Mouse (Mus musculus): ENCODE measurements around the gene Pelp1.
"Not testable (repeated sequence)": the region's sequence is repeated elsewhere in the genome, so short reads cannot be mapped to it uniquely, and the experiment has no call there.

Gene Pelp1

DNA sequence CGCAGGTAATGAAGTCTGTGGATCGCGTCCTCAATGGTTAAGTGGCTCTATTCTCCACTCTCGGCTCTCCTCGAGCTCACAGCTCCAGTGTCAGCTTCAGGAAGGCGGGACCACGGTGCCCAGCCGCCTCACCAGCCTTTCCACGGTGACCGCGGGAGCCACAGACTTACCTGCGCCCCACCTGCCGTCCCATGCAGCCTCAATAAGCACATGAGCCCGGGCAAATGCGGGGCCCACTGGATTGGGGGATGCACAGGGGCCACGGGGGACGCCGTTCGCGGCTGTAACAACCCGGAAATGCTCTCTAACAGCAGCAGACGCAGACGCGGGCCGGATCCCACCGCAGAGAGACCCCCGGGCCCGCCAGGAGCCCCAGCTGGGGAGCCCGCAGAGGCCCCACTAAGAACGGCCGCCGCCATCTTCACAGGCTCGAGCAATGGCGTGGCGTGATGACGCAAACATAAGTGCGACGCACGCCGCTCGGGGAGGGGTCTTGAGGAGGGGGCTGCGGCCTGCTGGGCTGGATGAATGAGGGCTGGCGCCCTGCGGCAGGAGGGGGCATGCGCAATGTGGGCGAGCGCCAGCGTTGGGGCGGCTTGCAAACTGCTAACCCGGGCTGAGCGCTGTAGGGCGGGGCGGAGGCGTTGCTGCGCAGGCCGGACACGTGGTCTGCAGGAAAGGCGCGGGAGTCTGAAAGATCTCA lies at the start of gene Pelp1:
Gene Pelp1, minus strand, starts transcription at position 438 of the 703 bp plus-strand sequence.
- DNase-seq = peak; percentile 80 to 85

- DNase-seq = no peak
These were observed 49.1 kb upstream of the Pelp1 start, which contains the start of gene Zmynd15 for GRCm38 (mm10) chr11:70458688-70459600. Gene Zmynd15 (plus strand): TSS chr11:70459433.

GRCm38 (mm10) chr11:70453261-70454044 lies 43.6 kb upstream of the Pelp1 start:
- DNase-seq = no peak

GRCm38 (mm10) chr11:70451797-70452498 lies 42.1 kb upstream of the Pelp1 start, which contains the start of gene Med11:
Gene Med11 (plus strand): TSS chr11:70451919.
- DNase-seq = peak; percentile 98

DNA sequence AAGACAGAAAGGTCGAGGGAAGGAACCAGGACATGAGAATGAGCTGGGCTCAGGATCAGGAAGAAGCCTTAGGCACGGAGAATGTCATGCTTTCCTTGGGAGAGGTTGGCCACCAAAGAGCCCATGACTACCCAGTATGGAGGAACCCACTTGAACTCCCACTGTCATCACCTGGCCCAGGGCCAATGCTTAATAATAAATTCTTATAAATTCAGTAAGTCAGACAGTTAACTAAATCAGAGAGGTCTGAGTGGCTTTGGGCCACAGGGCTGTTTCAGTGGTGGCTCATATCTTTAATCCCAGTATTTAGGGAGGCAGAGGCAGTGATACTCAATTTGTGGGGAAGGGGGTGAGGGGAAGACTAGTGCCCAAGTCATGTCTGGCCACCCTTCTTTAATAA lies 41.1 kb upstream of the Pelp1 start:
- DNase-seq = peak in 1 of 2 experiments; percentile 24

GRCm38 (mm10) chr11:70447373-70447772 lies 37.5 kb upstream of the Pelp1 start:
- DNase-seq = no peak

DNA sequence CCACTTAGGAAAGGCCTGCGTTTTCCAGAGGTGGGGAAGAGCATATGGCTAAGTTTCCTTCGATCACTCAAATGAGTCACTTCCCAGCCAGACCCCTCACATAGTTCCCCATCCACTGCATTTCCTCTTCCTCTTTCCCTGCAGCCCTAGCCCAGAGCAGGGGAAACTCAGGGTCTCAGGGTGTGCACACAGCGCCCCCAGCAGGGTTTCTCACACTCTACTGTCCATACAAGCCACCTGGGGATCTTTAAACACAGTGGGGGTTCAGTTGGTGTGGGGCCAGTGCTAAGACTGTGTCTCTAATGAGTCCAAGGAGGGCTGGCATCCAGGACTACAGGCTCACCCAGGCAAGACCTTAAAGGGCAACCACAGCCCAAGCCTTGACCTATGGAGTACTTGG lies 36.9 kb upstream of the Pelp1 start:
- no peak for DNase-seq

DNA sequence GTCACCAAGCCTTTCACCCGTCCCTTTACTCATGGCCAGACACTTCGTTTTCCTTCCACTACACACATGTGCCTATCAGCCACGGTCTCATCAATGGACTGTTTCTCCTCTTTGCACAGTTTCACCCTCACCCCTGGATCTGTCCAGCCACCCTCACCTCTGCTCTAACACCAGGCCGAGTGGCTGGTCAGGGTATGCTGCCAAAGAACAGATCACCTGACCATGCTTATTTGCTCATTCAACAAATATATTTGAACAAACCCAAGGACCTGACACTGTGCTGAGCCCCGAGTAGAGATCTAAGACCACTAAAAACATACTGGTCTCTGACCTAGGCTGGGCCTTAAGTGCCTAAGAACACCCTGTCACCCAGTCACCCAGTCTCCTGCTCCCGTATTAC lies 34.8 kb upstream of the Pelp1 start:
- no peak for DNase-seq

- DNase-seq = no peak
These were observed 34.1 kb upstream of the Pelp1 start for GRCm38 (mm10) chr11:70443964-70444363.

DNA sequence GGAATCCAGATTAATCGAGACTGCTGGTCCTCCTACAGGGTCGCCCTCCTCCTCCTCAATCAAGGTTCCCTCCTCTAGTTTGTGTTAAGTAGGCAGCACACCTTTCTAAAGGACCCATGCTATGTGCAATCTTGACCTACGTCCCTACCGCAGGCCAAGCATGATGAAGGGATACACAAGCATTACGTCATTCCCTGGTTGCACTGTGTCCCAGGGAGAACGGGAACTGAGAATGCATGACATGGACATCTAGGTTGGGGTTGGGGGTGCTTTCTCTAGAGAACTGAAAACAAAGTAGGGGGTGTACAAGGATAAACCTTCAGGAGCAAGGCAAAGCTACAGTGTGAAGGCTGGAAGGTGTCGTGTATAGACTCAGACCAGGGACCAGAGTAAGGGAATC lies 32.1 kb upstream of the Pelp1 start:
- no peak for DNase-seq

GRCm38 (mm10) chr11:70440637-70441036 lies 30.8 kb upstream of the Pelp1 start:
- no peak for DNase-seq

DNA sequence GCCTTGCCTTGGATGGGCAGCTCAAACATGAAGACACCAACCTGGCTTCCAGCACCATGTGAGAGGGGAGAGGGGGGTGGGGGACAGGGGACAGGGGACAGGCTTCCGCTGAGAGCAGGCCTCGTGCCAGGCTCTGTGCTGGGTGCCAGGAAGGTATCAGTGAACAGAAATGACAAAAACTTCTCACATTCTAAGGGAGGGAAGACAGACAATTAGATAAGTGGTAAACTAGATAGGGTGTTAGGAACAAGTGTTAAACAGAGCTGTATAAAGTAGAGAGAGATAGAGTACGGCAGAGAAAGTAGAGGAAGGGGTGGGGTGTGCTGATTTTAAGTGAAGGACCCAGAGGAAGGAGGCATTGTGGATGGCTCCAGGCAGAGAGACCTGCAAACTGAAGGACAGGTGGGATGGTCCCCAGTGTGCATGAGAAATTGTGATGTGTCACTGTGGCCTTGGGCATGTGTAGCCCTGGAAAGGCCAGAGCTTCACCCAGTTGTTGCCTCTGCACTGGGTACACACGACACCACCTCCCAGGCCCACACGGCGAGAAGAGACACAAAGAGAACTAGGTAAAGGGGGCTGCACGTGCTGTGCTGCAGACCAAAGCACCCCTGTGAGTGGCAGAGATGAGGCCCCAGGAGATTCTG lies 29.0 kb upstream of the Pelp1 start:
- DNase-seq = no peak

- no peak for DNase-seq
These were observed 27.6 kb upstream of the Pelp1 start for GRCm38 (mm10) chr11:70437426-70437825.

GRCm38 (mm10) chr11:70435476-70435875 lies 25.6 kb upstream of the Pelp1 start:
- DNase-seq = no peak

- no peak for DNase-seq
These were observed 24.1 kb upstream of the Pelp1 start for GRCm38 (mm10) chr11:70433951-70434350.

- no peak for DNase-seq
These were observed 23.7 kb upstream of the Pelp1 start for GRCm38 (mm10) chr11:70433569-70433943.

- DNase-seq = peak in 1 of 2 experiments; percentile 62
These were observed 23.2 kb upstream of the Pelp1 start for GRCm38 (mm10) chr11:70432895-70433568.

GRCm38 (mm10) chr11:70432048-70432894 lies 22.4 kb upstream of the Pelp1 start, which contains the start of gene Arrb2:
Gene Arrb2 (plus strand): TSS chr11:70432635.
- peak; percentile 97 to 99 for DNase-seq

DNA sequence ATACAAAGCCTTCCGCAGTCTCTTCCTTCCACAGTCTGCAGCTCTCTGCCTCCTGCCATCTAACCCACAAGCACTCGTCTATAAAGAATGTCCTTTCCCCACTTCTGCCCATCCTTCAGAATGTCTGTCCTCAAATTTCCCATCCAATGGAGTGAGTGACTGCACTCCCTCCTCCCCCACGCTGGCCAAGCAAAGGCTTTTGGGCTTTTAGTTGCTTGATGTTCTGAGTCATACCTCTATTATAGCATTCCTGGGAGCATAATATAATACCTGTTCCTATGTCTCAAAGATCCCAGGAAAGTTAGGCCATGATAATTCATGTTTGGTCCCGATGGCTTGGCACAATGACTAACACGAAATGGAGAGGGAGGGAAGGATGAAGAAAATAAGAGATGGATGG lies 21.7 kb upstream of the Pelp1 start:
- DNase-seq = no peak

GRCm38 (mm10) chr11:70426598-70426997 lies 16.8 kb upstream of the Pelp1 start:
- DNase-seq = not testable (repeated sequence)
